Mouse (Mus musculus) olfactory bulb, adult 2 months (tissue): ENCODE measurements around the gene Ces1a.

Experiments
- CTCF ChIP-seq: fragments of 200-500 bp; IDR thresholded peaks from 2 replicates; pipeline ENCODE4 v1.5.1; 2012; ENCODE audit warnings: low read depth, mild to moderate bottlenecking, low read length, moderate library complexity; ENCODE audit not compliant: insufficient read depth
- POLR2A ChIP-seq: fragments of 200-500 bp; IDR thresholded peaks from 2 replicates; pipeline ENCODE4 v1.6.1; 2012; ENCODE audit warnings: mild to moderate bottlenecking, low read depth, low read length, moderate library complexity; ENCODE audit not compliant: insufficient read depth

- no peak for TF ChIP-seq CTCF
- TF ChIP-seq POLR2A, result no peak
Measured at GRCm38 (mm10) chr8:93048510-93049416, 771 bp upstream of the Ces1a start.
